Mouse (Mus musculus) left cerebral cortex, adult 8-10 months (tissue): ENCODE measurements at regions not wholly inside any gene's neighbourhood (a gene's known extent, or its start where the extent isn't known, plus 50 kb on each side); places are given as distances from the start of the nearest gene placed in this dataset.
A peak's percentile ranks its signal among the peaks of the same experiment; 100 is the strongest.

Experiments
- DNase-seq, 2 experiments: peaks; one replicate each; pipeline ENCODE4 v3.0.0; 2022; ENCODE audit warnings: low spot score in 2 of 2

- DNase-seq: no peak
Observed at GRCm38 (mm10) chr6:67151515-67151914, 86.5 kb upstream of the Serbp1 start.

- DNase-seq: no peak
Observed at GRCm38 (mm10) chr6:67149425-67149824, 88.6 kb upstream of the Serbp1 start.

GRCm38 (mm10) chr6:67146708-67147107 lies 91.3 kb upstream of the Serbp1 start:
- no peak for DNase-seq

GRCm38 (mm10) chr6:67145969-67146368 lies 92.0 kb upstream of the Serbp1 start:
- DNase-seq: no peak

GRCm38 (mm10) chr6:67144946-67145716 lies 92.8 kb upstream of the Serbp1 start:
- DNase-seq: no peak

GRCm38 (mm10) chr6:67142179-67142578 lies 95.8 kb upstream of the Serbp1 start:
- DNase-seq: no peak

- no peak for DNase-seq
Observed at GRCm38 (mm10) chr6:67140645-67141250, 97.2 kb upstream of the Serbp1 start.

GRCm38 (mm10) chr6:67139012-67139375 lies 99.0 kb upstream of the Serbp1 start:
- no peak for DNase-seq

- DNase-seq: no peak
Observed at GRCm38 (mm10) chr6:67138302-67139011, 99.5 kb upstream of the Serbp1 start.

GRCm38 (mm10) chr6:67137482-67137881 lies 100.2 kb upstream of the Gadd45a start:
- DNase-seq: no peak

GRCm38 (mm10) chr6:67134915-67135314 lies 97.7 kb upstream of the Gadd45a start:
- peak in 1 of 2 experiments; percentile 27 for DNase-seq

GRCm38 (mm10) chr6:67130540-67131301 lies 93.5 kb upstream of the Gadd45a start:
- DNase-seq: no peak

GRCm38 (mm10) chr6:67129626-67130025 lies 92.4 kb upstream of the Gadd45a start:
- DNase-seq: peak in 1 of 2 experiments; percentile 28

GRCm38 (mm10) chr6:67128503-67129463 lies 91.5 kb upstream of the Gadd45a start:
- peak in 1 of 2 experiments; percentile 49 for DNase-seq

GRCm38 (mm10) chr6:67127727-67128126 lies 90.5 kb upstream of the Gadd45a start:
- no peak for DNase-seq

- no peak for DNase-seq
Observed at GRCm38 (mm10) chr6:67125715-67126312, 88.6 kb upstream of the Gadd45a start.

- no peak for DNase-seq
Observed at GRCm38 (mm10) chr6:67124089-67124488, 86.8 kb upstream of the Gadd45a start.

- DNase-seq: no peak
Observed at GRCm38 (mm10) chr6:67123071-67123470, 85.8 kb upstream of the Gadd45a start.

GRCm38 (mm10) chr6:67116306-67116705 lies 79.0 kb upstream of the Gadd45a start:
- no peak for DNase-seq
